Mouse (Mus musculus): ENCODE results near the gene Mef2a.

DNA sequence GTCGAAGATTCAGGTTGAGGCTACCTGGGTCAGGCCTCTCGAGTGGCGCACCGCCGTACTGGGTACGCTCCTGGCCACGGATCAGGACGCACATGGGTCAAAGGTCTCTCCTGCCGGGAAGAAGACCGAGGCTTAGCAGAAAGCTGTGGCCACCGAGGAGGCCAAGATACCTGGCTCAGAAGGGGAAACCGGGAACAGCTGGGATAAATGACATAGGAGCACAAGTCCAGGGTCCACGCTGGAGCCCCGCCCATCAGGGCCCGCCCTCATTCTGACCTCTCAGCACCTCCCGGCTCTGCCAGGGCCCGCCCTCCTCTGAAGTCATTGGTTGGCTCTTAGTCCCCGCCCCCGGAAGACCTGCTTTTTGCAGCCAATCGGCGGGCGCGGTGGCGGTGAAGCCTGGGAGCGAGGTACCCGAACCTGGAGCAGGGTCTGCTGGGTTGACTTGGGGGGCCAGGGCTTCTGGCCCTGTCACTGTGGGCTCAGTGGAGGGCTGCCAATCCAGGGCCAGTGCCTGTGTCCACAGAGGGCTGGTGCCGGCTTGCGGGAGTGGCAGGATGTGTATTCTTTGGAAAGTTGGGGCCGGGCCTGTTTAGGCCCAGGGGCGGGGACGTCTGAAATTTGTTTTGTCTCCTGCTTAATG lies 150.3 kb downstream of the Mef2a start, which contains the start of gene Lysmd4:
- TF ChIP-seq POLR2A (IDR thresholded peaks at IDR 0.05; ENCODE audit: borderline replicate concordance, extremely low read depth, low read depth, low read length) = peak; percentile 44; the same call in 1 of the 2 replicates
- TF ChIP-seq CTCF (IDR thresholded peaks at IDR 0.05; ENCODE audit: insufficient read depth, low read length) = no peak

Data from lung, adult 2 months (tissue).